11 mouse cellular contexts compared by ENCODE assay signal in genomic region chr7:81651284-81651683, GRCm38 (mm10). TPM values are rescaled to one million over a fixed set of nuclear protein-coding genes. Genes with fewer than 3 reads are reported as not detected.
DNase-seq lines count a peak whose midpoint lies in the region; ATAC-seq and TF ChIP-seq lines count a peak whose summit lies in the region.
"Had no signal": no experiment of that assay in that cellular context is flagged by ENCODE, and none has a peak within 500 bp of the region (broad histone marks: within the 10 kb centered on the region; RNA-seq: fewer than 3 reads in every experiment).

No protein-coding gene starts in this region.

- H3K4me3 ChIP-seq in left cerebral cortex, adult 2 months = no peak overlapping the region
- no peak overlapping the region for H3K4me3 ChIP-seq in forebrain, embryonic 13.5 days
- H3K4me3 ChIP-seq in hindbrain, embryonic 13.5 days = no peak overlapping the region
- H3K4me3 ChIP-seq in neural tube, embryonic 12.5 days = no peak overlapping the region
- H3K4me3 ChIP-seq: liver, embryonic 15.5 days; megakaryocyte, embryonic 14.5 days had no signal

- peaks cover 69% of the 10 kb centered on the region for H3K4me1 ChIP-seq in forebrain, embryonic 13.5 days
- peaks cover 87% of the 10 kb centered on the region for H3K4me1 ChIP-seq in hindbrain, embryonic 13.5 days (replicated peaks)
- peaks cover 52% of the 10 kb centered on the region for H3K4me1 ChIP-seq in neural tube, embryonic 12.5 days
- H3K4me1 ChIP-seq: liver, embryonic 15.5 days had no signal

- no peaks in the 10 kb centered on the region for H3K9me3 ChIP-seq in forebrain, embryonic 13.5 days (replicated peaks)
- H3K9me3 ChIP-seq in hindbrain, embryonic 13.5 days = no peaks in the 10 kb centered on the region
- no peaks in the 10 kb centered on the region for H3K9me3 ChIP-seq in neural tube, embryonic 12.5 days
- H3K9me3 ChIP-seq: liver, embryonic 15.5 days; megakaryocyte, embryonic 14.5 days had no signal

- H3K27ac ChIP-seq in left cerebral cortex, adult 2 months = peak overlapping the region; percentile 36; the same call in 1 of the 2 replicates
- H3K27ac ChIP-seq in forebrain, embryonic 13.5 days = peak overlapping the region; percentile 58
- H3K27ac ChIP-seq in hindbrain, embryonic 13.5 days = peak overlapping the region; percentile 85
- H3K27ac ChIP-seq in neural tube, embryonic 12.5 days = no peak overlapping the region; the same call in 1 of the 2 replicates
- H3K27ac ChIP-seq: liver, embryonic 15.5 days had no signal

- no peak for TF ChIP-seq CTCF in left cerebral cortex, adult 2 months (IDR thresholded peaks at IDR 0.05)

- no peaks in the 10 kb centered on the region for H3K27me3 ChIP-seq in forebrain, embryonic 13.5 days
- H3K27me3 ChIP-seq in hindbrain, embryonic 13.5 days = no peaks in the 10 kb centered on the region
- no peaks in the 10 kb centered on the region for H3K27me3 ChIP-seq in neural tube, embryonic 12.5 days (replicated peaks)
- H3K27me3 ChIP-seq: liver, embryonic 15.5 days had no signal

- WGBS in forebrain, embryonic 13.5 days = 48% methylated on average over 5 of the region's 5 CpGs
- 29% methylated on average over 5 of the region's 5 CpGs for WGBS in hindbrain, embryonic 13.5 days
- 53% methylated on average over 5 of the region's 5 CpGs for WGBS in neural tube, embryonic 12.5 days

- peak; percentile 28; the same call in 1 of the 2 replicates for ATAC-seq in forebrain, embryonic 13.5 days
- peak; percentile 44; the same call in 1 of the 2 replicates for ATAC-seq in hindbrain, embryonic 13.5 days (ENCODE audit: low FRiP score)
- ATAC-seq in neural tube, embryonic 12.5 days (ENCODE audit: low FRiP score, low read depth) = 0 out of 2 replicates have a peak, but pooled peaks have one; percentile 38

- intact Hi-C loops in left cerebral cortex, adult 2 months (cut with DNase I) = loop anchor here (2.0 kb wide), 1 partner anchor 56 kb away; the partner anchor contains the start of gene Homer2
- intact Hi-C loops in left cerebral cortex, postnatal 4 days (cut with DNase I) = no loop called here

- no peak for DNase-seq in left cerebral cortex, adult 2 months (ENCODE audit: extremely low spot score in 1 of 2, low spot score in 2 of 2)
- no peak for DNase-seq in left cerebral cortex, postnatal 4 days
- DNase-seq in urinary bladder, postnatal 36 days (ENCODE audit: low spot score in 2 of 2) = no peak
- DNase-seq in lung, postnatal 14 days = no peak
- no peak for DNase-seq in cerebellum, adult 9-10 months
- DNase-seq: kidney, postnatal 10 days had no signal

- H3K4me2 ChIP-seq in forebrain, embryonic 13.5 days = no peak overlapping the region
- H3K4me2 ChIP-seq in hindbrain, embryonic 13.5 days = no peak overlapping the region
- H3K4me2 ChIP-seq in neural tube, embryonic 12.5 days (replicated peaks) = no peak overlapping the region
- H3K4me2 ChIP-seq: liver, embryonic 15.5 days had no signal

- no peaks in the 10 kb centered on the region for H3K36me3 ChIP-seq in forebrain, embryonic 13.5 days (ENCODE audit: poor library complexity, severe bottlenecking)
- no peaks in the 10 kb centered on the region for H3K36me3 ChIP-seq in hindbrain, embryonic 13.5 days
- no peaks in the 10 kb centered on the region for H3K36me3 ChIP-seq in neural tube, embryonic 12.5 days
- H3K36me3 ChIP-seq: liver, embryonic 15.5 days had no signal

- H3K9ac ChIP-seq in forebrain, embryonic 13.5 days = no peak overlapping the region
- H3K9ac ChIP-seq in hindbrain, embryonic 13.5 days = 0 out of 2 replicates have a peak overlapping the region, but pooled peaks have one; percentile 24
- no peak overlapping the region for H3K9ac ChIP-seq in neural tube, embryonic 12.5 days
- H3K9ac ChIP-seq: liver, embryonic 15.5 days had no signal

RNA-seq across cellular contexts. Expression of gene Homer2, which starts 56.0 kb away (rescaled TPM):
- 10 to 100 TPM; 68.1 to 77.5 TPM for total RNA-seq in left cerebral cortex, adult 2 months (2021)
- total RNA-seq in left cerebral cortex, postnatal 4 days (2021) = 10 to 100 TPM; 51.8 to 54.3 TPM
- 25.7 and 27.8 TPM in 2 replicates for polyA plus RNA-seq in forebrain, embryonic 13.5 days (2015; fragmentation: Nextera tagmentation; extraction: Ambion mirVana)
- polyA plus RNA-seq in hindbrain, embryonic 13.5 days (2015; fragmentation: Nextera tagmentation; extraction: Ambion mirVana) = 20.6 and 27.0 TPM in 2 replicates
- 21.9 and 24.7 TPM in 2 replicates for polyA plus RNA-seq in neural tube, embryonic 12.5 days (2016; fragmentation: Nextera tagmentation; extraction: Ambion mirVana)
